Mouse (Mus musculus) forebrain, embryonic 15.5 days (tissue): ENCODE measurements around the gene Osbpl10. TPM values are rescaled to one million over a fixed set of nuclear protein-coding genes. Genes with fewer than 3 reads are reported as not detected.
"Not testable (repeated sequence)": the region's sequence is repeated elsewhere in the genome, so short reads cannot be mapped to it uniquely, and the experiment has no call there.

ENCODE experiments used
- ATAC-seq: fragments of 200-750 bp; cut with Nextera tagmentation; replicated peaks from 2 replicates; pipeline ENCODE4 v1.8.0; 2017; ENCODE audit warnings: mild to moderate bottlenecking, moderate TSS enrichment, moderate library complexity
- H3K27ac ChIP-seq: fragments of 300-500 bp; sonication (generic); replicated peaks from 2 replicates; pipeline ENCODE4 v1.5.1; 2015; ENCODE audit warnings: mild to moderate bottlenecking, inconsistent platforms
- H3K27me3 ChIP-seq: fragments of 300-500 bp; sonication (generic); 2 replicates; pipeline ENCODE4 v1.6.1; 2015; ENCODE audit warnings: inconsistent platforms
- H3K36me3 ChIP-seq: fragments of 300-500 bp; sonication (generic); 2 replicates; pipeline ENCODE4 v1.6.1; 2015; ENCODE audit warnings: mild to moderate bottlenecking, inconsistent platforms
- H3K4me1 ChIP-seq: fragments of 300-500 bp; sonication (generic); 2 replicates; pipeline ENCODE4 v1.6.1; 2015; ENCODE audit warnings: inconsistent platforms
- H3K4me2 ChIP-seq: fragments of 300-500 bp; sonication (generic); replicated peaks from 2 replicates; pipeline ENCODE4 v1.6.1; 2015; ENCODE audit warnings: mild to moderate bottlenecking, inconsistent platforms
- H3K4me3 ChIP-seq: fragments of 300-500 bp; sonication (generic); 2 replicates; pipeline ENCODE4 v1.5.1; 2015; ENCODE audit warnings: mild to moderate bottlenecking, inconsistent platforms
- H3K9ac ChIP-seq: fragments of 300-500 bp; sonication (generic); replicated peaks from 2 replicates; pipeline ENCODE4 v1.6.1; 2015; ENCODE audit warnings: mild to moderate bottlenecking, inconsistent platforms
- H3K9me3 ChIP-seq: fragments of 300-500 bp; sonication (generic); 2 replicates; pipeline ENCODE4 v1.6.1; 2016; ENCODE audit warnings: inconsistent platforms
- WGBS: fragments of 180-500 bp; shearing (Covaris S2); methylation state at CpG from one replicate; pipeline ENCODE4 v1.1.7; 2015; ENCODE audit warnings: mixed read lengths; 5-methylcytosine and 5-hydroxymethylcytosine counted together
- polyA plus RNA-seq: library from polyadenylated mRNA; unstranded; fragments of >200 nt; fragmentation: Nextera tagmentation; extraction: Ambion mirVana; gene quantifications from 2 replicates; pipeline ENCODE4 v1.2.1, GENCODE M21; 2015

Osbpl10 gene
- polyA plus RNA-seq, 1 experiment from 2014 or later: 2.6 TPM

- Histone ChIP-seq H3K9me3 (no peaks in the 10 kb centered on the region), H3K9ac (no peak overlapping the region), H3K4me1 (no peaks in the 10 kb centered on the region), H3K36me3 (peaks cover 30% of the 10 kb centered on the region), H3K4me2 (no peak overlapping the region), H3K27me3 (no peaks in the 10 kb centered on the region), H3K4me3 (no peak overlapping the region), H3K27ac (no peak overlapping the region)
- no peak for ATAC-seq
Measured at GRCm38 (mm10) chr9:115237943-115238342, 259.6 kb downstream of the Osbpl10 start.

- H3K9ac ChIP-seq: no peak overlapping the region
- no peaks in the 10 kb centered on the region for H3K9me3 ChIP-seq
- H3K4me2 ChIP-seq: no peak overlapping the region
- 94% methylated on average over 5 of the region's 5 CpGs for WGBS
- no peaks in the 10 kb centered on the region for H3K27me3 ChIP-seq
- no peak for ATAC-seq
- H3K4me3 ChIP-seq: no peak overlapping the region
- H3K4me1 ChIP-seq: no peaks in the 10 kb centered on the region
- peaks cover 46% of the 10 kb centered on the region for H3K36me3 ChIP-seq
- no peak overlapping the region for H3K27ac ChIP-seq
Measured at GRCm38 (mm10) chr9:115239861-115240260, 261.5 kb downstream of the Osbpl10 start.

GRCm38 (mm10) chr9:115243630-115244029 lies 265.3 kb downstream of the Osbpl10 start:
- Histone ChIP-seq H3K36me3 (peaks cover 65% of the 10 kb centered on the region), H3K9me3 (no peaks in the 10 kb centered on the region), H3K4me3 (no peak overlapping the region), H3K4me2 (no peak overlapping the region), H3K27me3 (no peaks in the 10 kb centered on the region), H3K27ac (no peak overlapping the region), H3K9ac (no peak overlapping the region), H3K4me1 (no peaks in the 10 kb centered on the region)
- WGBS: 88% methylated on average over 6 of the region's 6 CpGs
- no peak for ATAC-seq

GRCm38 (mm10) chr9:115245092-115245491 lies 266.7 kb downstream of the Osbpl10 start:
- Histone ChIP-seq H3K4me3 (no peak overlapping the region), H3K27me3 (no peaks in the 10 kb centered on the region), H3K4me2 (no peak overlapping the region), H3K9ac (no peak overlapping the region), H3K27ac (no peak overlapping the region), H3K9me3 (no peaks in the 10 kb centered on the region), H3K4me1 (no peaks in the 10 kb centered on the region), H3K36me3 (peaks cover 64% of the 10 kb centered on the region)
- ATAC-seq: no peak
- WGBS: 88% methylated on average over 6 of the region's 6 CpGs

- H3K27me3 ChIP-seq: no peaks in the 10 kb centered on the region
- H3K9ac ChIP-seq: no peak overlapping the region
- WGBS: 76% methylated on average over 5 of the region's 5 CpGs
- no peak overlapping the region for H3K4me3 ChIP-seq
- H3K4me2 ChIP-seq: no peak overlapping the region
- ATAC-seq: no peak
- H3K36me3 ChIP-seq: peaks cover 56% of the 10 kb centered on the region
- no peaks in the 10 kb centered on the region for H3K4me1 ChIP-seq
- H3K27ac ChIP-seq: no peak overlapping the region
- H3K9me3 ChIP-seq: no peaks in the 10 kb centered on the region
Measured at GRCm38 (mm10) chr9:115249145-115249544, 270.8 kb downstream of the Osbpl10 start.

- H3K9me3 ChIP-seq: no peaks in the 10 kb centered on the region
- H3K9ac ChIP-seq: no peak overlapping the region
- peaks cover 13% of the 10 kb centered on the region for H3K36me3 ChIP-seq
- 80% methylated on average over 6 of the region's 6 CpGs for WGBS
- no peaks in the 10 kb centered on the region for H3K27me3 ChIP-seq
- no peak overlapping the region for H3K4me3 ChIP-seq
- no peak overlapping the region for H3K4me2 ChIP-seq
- ATAC-seq: no peak
- no peaks in the 10 kb centered on the region for H3K4me1 ChIP-seq
- H3K27ac ChIP-seq: no peak overlapping the region; the same call in 1 of the 2 replicates
Measured at GRCm38 (mm10) chr9:115257733-115258286, 279.4 kb downstream of the Osbpl10 start.

GRCm38 (mm10) chr9:115259866-115260265 lies 281.5 kb downstream of the Osbpl10 start:
- Histone ChIP-seq H3K36me3 (peaks cover 8% of the 10 kb centered on the region), H3K4me2 (no peak overlapping the region), H3K27me3 (no peaks in the 10 kb centered on the region), H3K9ac (no peak overlapping the region), H3K9me3 (no peaks in the 10 kb centered on the region), H3K4me1 (no peaks in the 10 kb centered on the region), H3K27ac (no peak overlapping the region), H3K4me3 (no peak overlapping the region)
- WGBS: 85% methylated on average over 4 of the region's 4 CpGs
- ATAC-seq: no peak

GRCm38 (mm10) chr9:115260464-115260863 lies 282.1 kb downstream of the Osbpl10 start:
- no peak for ATAC-seq
- 92% methylated on average over 7 of the region's 7 CpGs for WGBS
- H3K4me2 ChIP-seq: no peak overlapping the region

GRCm38 (mm10) chr9:115261456-115261855 lies 283.1 kb downstream of the Osbpl10 start:
- Histone ChIP-seq H3K4me2 (no peak overlapping the region), H3K9ac (no peak overlapping the region), H3K4me3 (no peak overlapping the region), H3K27ac (no peak overlapping the region), H3K9me3 (no peaks in the 10 kb centered on the region), H3K4me1 (no peaks in the 10 kb centered on the region), H3K36me3 (peaks cover 8% of the 10 kb centered on the region; the same call in 1 of the 2 replicates), H3K27me3 (no peaks in the 10 kb centered on the region)
- no peak for ATAC-seq
- 79% methylated on average over 8 of the region's 8 CpGs for WGBS

More at GRCm38 (mm10) chr9:115260464-115260863, 282.1 kb downstream of the Osbpl10 start:
- Histone ChIP-seq H3K9me3 (no peaks in the 10 kb centered on the region), H3K9ac (no peak overlapping the region), H3K4me1 (no peaks in the 10 kb centered on the region), H3K4me3 (no peak overlapping the region), H3K27ac (no peak overlapping the region), H3K36me3 (peaks cover 3% of the 10 kb centered on the region; the same call in 1 of the 2 replicates), H3K27me3 (no peaks in the 10 kb centered on the region)

- H3K36me3 ChIP-seq: peaks cover 6% of the 10 kb centered on the region; the same call in 1 of the 2 replicates
- H3K4me3 ChIP-seq: no peak overlapping the region
- H3K27me3 ChIP-seq: no peaks in the 10 kb centered on the region
- H3K27ac ChIP-seq: no peak overlapping the region
- H3K9me3 ChIP-seq: no peaks in the 10 kb centered on the region
- no peak overlapping the region for H3K9ac ChIP-seq
- H3K4me2 ChIP-seq: no peak overlapping the region
- H3K4me1 ChIP-seq: no peaks in the 10 kb centered on the region
- no peak for ATAC-seq
- 82% methylated on average over 5 of the region's 5 CpGs for WGBS
Measured at GRCm38 (mm10) chr9:115261896-115262295, 283.5 kb downstream of the Osbpl10 start.

GRCm38 (mm10) chr9:115271556-115271955 lies 293.2 kb downstream of the Osbpl10 start:
- no peak for ATAC-seq
- H3K27me3 ChIP-seq: no peaks in the 10 kb centered on the region
- no peak overlapping the region for H3K4me3 ChIP-seq
- H3K9me3 ChIP-seq: 0 out of 2 replicates have a peak, but pooled peaks cover 3% of the 10 kb centered on the region
- no peak overlapping the region for H3K4me2 ChIP-seq
- WGBS: 93% methylated on average over 3 of the region's 3 CpGs
- 0 out of 2 replicates have a peak, but pooled peaks cover 2% of the 10 kb centered on the region for H3K4me1 ChIP-seq
- no peak overlapping the region for H3K9ac ChIP-seq
- H3K36me3 ChIP-seq: peaks cover 25% of the 10 kb centered on the region
- H3K27ac ChIP-seq: no peak overlapping the region

- not testable (repeated sequence) for ATAC-seq, H3K9ac ChIP-seq
Measured at GRCm38 (mm10) chr9:115272451-115272850, 294.1 kb downstream of the Osbpl10 start.

GRCm38 (mm10) chr9:115273095-115273649 lies 294.8 kb downstream of the Osbpl10 start:
- Histone ChIP-seq H3K4me3 (no peak overlapping the region), H3K4me1 (0 out of 2 replicates have a peak, but pooled peaks cover 2% of the 10 kb centered on the region), H3K9ac (no peak overlapping the region), H3K36me3 (peaks cover 28% of the 10 kb centered on the region), H3K27me3 (no peaks in the 10 kb centered on the region), H3K27ac (no peak overlapping the region), H3K9me3 (0 out of 2 replicates have a peak, but pooled peaks cover 3% of the 10 kb centered on the region), H3K4me2 (no peak overlapping the region)
- 93% methylated on average over 7 of the region's 7 CpGs for WGBS
- no peak for ATAC-seq

More at GRCm38 (mm10) chr9:115272451-115272850, 294.1 kb downstream of the Osbpl10 start:
- WGBS: 94% methylated on average over 5 of the region's 5 CpGs
- not testable (repeated sequence) for H3K4me1 ChIP-seq, H3K4me3 ChIP-seq, H3K27me3 ChIP-seq, H3K27ac ChIP-seq, H3K4me2 ChIP-seq, H3K9me3 ChIP-seq
- peaks cover 28% of the 10 kb centered on the region for H3K36me3 ChIP-seq
